Mouse (Mus musculus): Measurements from ENCODE around the gene Pcgf5.
"Not testable (repeated sequence)": the region's sequence is repeated elsewhere in the genome, so short reads cannot be mapped to it uniquely, and the experiment has no call there.

Pcgf5 gene

DNA sequence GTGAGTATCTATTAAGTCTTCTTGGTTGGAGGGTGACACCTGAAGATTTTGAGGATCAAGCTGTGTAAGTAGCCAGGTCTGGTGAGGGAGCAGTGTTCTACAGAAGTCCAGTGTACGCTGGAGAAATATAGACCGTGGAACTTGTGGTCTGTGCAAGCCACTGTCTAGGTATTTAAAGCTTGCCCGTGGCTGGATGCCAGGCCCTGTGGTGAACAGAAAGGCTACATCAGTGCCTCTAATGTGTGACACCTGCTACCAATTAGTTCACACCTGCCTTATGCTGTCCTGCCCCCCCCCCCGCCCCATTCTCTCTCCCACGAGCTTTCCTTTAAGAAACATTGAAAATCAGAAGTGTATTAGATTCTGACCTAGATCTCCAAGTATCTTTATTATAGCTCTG lies 40.4 kb downstream of the Pcgf5 start:
- DNase-seq: no peak

DNA sequence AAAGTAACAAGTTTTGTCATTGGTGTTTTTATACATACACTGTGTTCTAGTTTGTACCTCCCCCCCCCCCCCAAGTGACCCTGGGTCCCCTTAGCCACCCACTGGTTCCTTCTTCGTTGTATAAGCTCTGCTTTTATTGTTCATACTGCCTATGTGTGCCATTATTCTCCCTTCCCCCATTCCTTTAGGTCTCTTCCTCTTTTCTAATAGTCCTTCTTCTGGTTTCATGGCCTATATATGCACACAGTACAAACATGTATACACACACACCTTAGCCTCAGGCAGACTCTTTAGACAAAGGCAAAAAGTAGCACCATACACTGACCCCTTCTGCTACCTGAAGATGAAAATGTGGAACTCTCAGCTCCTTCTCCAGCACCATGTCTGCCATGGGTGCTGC lies 42.6 kb downstream of the Pcgf5 start:
- DNase-seq: no peak

DNA sequence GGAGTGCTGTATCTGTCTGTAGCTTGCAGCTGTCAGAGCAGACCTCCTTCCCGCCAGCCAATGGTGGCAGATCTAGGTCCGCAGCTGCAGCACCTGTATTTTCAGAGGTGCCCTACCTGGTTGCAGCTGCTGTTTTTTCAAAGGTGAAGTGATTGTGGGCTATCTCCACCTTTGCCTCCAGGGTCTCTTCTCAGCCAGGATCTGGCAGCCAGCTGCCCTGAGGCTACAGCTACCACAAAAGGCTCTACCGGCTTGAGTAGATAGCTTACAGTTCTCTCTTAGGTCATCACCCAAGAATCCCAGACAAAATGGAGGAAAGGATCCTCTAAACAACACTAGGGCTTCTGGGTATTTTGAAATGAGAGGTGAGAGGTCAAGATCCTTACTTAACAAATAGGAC lies 50.4 kb downstream of the Pcgf5 start:
- DNase-seq: no peak

DNA sequence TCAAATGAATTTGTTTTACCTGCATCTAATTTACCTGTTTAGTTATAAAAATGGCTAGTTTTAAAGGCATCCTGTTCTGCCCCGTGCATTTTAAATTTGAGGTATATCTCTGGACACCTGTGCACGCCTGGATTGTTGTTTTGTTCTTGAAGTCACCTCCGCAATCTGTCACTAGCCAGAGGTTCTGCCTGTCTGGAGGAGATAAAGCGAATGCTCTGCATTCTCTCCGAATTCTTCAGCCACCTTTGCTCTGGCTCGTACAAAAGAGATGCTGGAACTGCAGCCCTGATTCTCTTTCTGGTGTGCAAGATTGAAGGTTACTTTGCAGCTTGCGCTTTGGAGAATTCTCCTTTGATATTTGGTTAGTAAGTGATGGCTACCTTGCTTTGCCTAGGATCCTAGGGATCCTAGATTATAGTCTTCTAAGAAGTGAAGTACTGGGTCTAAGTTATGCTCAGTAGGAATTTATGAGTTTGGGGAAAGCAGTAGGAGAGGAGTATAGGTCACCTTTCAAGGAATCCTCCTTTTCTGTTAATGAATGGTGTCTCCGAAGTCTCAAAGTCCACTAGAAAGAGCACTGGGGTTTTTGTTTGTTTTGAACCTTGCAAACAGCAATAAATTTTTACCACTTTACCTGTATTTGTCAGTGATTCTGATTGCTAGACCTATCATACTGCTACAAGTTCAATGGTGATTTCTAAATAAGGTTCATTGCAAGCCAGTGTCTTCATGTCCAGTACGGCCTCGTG lies 60.4 kb downstream of the Pcgf5 start:
- no peak for DNase-seq

DNA sequence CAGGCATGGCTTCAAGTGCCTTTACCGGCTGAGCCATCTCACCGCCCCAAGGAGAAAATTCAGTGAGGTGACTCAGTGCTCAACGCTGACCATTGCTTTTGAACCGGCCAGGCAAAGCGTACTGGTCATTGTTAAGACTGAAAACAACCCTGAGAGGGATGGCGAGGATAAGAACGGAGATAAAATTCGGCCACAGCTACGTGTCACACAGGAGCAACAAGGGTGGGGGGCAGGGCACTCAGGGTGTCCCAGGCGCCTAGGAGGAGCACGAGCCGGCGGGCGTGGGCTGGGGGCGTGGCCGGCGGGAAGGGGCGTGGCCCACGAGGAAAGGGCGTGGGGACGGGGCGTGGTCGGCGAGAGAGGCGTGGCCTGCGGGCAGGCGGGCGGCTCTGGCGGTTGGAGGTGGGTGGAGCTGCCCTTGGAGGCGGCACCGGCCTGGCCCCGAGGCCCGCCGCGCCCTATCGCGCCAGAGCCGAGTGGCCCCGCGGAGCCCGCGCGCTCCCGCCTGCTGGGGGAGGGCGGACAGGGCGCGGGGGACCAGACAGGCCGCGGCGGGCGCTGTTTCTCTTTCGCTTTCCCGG lies 61.3 kb downstream of the Pcgf5 start:
- DNase-seq: peak; percentile 96 to 97

DNA sequence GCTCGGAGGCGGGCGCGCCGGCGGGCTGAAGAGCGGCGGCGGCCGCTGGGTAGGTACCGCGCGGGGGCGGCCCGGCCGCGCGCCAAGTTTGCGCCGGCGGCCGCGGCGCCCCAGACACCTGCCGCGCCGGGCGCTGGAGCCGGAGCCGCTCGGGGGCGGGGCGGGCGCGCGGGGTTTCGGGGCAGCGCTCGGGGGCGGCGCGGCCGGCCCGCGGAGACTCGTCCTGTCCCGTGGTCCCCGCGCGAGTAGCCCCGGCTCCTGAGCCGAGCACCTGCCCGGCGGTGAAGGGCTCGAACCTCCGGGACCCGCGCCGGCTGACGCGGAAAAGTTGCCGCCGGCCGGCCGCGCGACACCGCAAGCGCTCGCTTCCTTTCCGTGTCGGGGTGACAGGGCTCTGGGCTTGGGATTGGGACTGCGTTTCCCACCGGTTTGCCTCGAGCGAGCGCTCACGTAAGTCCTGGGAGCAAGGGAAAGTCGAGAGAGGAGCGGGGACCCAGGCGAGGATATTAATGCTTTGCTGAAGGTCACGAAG lies 61.8 kb downstream of the Pcgf5 start:
- peak in 1 of 2 experiments; percentile 16 for DNase-seq

DNA sequence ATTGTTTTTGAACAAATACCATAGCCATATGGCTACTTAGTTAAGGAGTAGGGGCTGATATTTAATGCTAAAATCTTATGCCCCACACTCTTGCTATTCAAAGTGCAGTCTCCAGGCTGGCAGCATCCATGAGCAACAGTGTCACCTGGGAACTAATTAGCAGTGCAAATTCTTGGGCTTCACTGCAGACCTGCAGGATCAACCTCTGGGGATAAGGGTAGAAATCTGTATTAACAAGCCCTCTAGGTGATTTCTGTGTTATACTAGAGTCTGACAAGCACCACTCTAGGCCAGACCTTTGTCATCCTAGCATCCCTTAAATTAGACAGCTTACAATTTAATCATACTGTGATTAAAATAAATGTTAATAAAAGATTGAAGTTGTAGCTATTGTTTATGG lies 71.8 kb downstream of the Pcgf5 start:
- DNase-seq: no peak

DNA sequence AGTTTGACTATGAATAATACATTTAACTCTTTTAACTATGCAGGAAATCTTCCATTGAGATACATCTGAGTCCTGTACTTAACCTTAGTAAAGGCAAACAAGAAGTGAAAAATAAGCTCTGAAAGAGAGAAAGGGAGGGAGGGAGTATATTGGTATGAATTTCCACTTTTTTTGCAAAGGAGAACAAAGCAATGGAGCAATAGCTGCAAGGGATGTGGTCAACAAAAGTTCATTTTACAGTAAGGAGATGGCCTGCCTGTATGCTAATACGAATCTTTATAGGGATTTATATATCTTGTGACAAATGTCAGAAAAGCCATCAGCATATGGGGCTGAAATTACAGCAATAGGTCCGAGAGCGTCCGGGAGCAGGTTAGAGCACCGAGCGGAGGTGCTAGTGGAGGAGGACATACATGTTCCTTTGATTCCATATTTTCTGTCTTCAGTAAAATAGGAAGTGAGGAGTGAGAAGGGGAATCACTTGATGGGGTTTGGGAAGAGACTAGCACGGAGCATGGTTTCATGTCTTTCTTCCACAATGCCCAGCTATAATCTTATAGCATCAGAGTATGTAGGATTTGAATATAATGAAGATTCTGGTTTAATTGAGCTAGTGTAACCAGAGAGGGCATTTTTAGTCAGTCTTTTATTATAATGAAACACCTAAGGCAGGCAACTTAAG lies 79.2 kb downstream of the Pcgf5 start:
- DNase-seq: no peak

DNA sequence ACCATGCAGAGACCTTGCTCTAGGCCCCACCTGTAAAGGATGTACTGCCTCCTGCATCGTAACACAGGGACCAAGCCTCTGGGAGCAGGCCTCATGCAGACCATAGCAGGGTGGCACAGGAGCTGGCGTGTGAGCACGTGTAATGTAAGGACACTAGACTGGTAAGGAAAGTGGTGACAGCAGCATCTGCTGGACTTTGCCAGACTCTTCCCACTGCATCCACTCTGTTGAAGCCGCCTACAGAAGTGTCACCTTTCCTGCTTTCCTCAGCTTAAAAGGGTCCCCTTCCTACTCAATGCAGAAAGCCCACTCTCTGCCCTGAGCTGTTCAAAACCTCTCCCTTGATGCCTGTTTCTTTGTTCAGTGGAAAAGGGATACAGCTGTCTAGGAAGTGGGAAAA lies 80.0 kb downstream of the Pcgf5 start:
- DNase-seq: no peak

DNA sequence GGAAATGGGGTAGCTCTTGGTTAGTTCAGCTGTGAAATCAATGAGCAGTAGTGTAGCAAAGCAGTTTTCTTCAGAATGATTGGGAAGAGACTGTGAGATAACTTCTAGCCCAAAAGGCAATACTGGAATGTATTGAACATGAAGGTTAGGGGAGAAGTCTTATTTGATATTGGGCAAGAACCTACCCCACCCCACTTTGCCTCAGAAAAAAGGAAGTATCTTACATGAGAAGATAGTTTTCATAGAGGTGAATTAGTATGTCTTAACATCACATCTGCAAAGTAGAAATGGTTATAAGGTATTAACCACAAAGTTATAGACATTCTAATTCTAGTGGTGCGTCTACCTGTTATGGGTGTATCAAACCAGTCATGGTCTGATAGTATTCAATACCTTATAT lies 81.2 kb downstream of the Pcgf5 start:
- DNase-seq: no peak

DNA sequence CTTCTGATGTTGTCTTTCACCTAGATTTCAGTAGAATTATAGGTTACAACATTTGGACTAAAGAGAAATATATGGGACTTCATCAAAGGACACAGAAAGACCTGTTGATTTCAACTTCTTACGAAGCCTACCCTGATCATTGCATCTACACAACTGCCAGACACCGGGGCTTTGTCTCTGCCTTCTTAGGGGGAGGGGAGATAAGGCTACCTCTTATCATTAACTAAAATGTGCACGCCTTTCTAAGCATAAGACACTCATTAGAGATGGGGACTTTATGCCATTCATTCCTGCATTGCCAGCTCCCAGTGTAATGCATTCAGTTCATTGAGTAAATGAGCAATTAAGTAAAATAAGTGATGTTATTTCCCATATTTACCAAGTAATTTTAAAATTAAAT lies 85.1 kb downstream of the Pcgf5 start:
- no peak for DNase-seq

DNA sequence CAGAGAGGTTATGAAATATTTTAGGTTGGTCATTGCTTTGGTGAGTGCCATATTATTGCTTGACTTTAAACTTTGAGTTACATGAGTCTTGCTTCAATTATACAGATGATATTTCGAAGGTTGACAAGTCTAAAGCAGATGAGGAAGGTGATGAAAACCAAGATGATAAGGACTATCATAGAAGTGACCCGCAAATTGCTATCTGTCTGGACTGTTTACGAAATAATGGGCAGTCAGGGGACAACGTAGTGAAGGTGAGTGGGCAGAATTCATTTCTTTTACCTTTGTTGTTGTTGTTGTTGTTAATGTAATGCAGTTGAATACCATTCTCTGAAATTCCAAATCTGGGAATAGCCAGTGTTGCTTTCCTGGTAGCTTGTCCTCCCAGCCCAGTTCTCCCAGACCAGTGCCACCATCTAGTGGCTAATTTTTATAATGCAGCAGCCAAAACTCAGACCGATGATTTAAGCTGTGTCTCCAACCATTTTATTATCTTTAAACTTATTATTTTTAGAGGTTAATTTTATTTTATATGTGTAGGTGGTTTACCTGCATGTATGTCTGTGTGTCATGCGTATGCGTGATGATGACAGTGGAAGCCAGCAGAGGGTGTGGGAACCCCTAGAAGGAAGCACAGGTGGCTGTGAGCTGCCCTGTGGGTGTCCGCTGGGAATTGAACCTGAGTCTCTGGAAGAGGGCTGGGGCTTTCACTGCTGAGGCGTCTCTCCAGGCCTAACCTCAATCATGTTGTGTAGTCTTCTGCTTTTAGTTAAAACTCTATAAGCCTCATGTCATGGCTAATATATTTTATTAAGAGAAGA lies 92.0 kb downstream of the Pcgf5 start:
- peak in 1 of 2 experiments; percentile 58 for DNase-seq

DNA sequence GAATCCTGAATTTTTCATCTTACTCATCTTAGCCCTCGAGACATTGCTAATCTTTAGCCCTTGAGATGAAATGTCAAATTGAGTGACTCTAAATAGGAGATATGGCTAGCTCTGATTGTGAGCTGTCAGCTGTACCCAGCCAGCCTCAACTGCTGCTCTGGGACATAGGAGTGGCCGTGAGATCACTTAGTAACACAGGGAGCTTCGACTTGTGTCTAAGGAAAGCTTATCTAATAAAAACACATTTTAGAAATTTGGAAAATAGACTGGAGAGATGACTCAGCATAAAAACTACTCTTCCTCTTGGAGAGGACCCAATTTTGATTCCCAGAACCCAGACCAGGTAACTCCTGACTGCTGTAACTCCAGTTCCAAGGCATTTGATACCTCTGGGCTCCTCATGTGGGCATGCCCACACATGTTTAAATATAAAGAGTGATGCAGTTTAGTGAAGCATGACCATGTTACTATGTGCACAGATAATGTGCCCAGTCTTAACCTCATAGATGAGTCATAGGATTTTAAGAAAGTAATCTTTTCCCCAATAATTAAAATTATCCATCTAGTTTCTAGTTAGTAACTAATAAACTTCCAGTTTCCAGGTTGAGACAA lies 103.0 kb downstream of the Pcgf5 start:
- no peak for DNase-seq

DNA sequence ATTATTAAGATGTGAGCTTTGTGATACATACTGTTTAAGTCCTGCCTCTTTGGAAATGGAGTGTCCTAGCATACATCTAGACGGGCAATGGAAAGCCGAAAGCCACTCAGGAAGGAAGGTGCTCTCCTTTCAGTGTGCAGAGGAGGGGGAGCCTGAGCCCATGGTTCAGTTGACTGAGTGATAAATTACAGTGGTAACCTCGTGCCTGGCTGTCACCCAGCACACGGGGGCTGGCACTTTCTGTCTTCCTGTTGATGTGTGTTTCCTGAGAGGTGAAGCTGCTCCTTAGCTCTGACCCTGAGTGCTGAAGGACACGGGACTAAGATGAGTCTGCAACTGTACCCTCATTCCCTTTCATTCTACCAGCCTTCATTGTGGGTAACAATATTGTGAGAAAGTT lies 103.6 kb downstream of the Pcgf5 start:
- DNase-seq: no peak

DNA sequence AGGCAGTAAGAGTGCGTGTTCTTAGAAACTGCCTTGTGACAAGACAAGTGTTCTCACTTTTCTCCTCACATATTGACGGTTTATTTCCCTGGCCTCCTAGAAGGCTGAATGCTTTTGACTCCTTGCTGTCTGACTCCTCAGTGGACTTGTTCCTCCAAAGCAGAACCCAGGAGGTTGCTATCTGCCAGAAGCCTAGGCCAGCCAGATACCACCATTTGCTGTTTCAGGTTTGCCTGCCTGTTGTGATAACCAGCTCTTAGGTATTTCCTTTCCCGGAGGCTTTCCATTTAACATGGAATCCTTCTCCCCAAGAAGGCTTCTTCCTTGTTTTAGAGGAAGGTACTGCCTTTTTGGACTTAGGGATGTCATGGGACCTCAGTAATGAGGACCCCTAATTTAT lies 104.1 kb downstream of the Pcgf5 start:
- not testable (repeated sequence) for DNase-seq

DNA sequence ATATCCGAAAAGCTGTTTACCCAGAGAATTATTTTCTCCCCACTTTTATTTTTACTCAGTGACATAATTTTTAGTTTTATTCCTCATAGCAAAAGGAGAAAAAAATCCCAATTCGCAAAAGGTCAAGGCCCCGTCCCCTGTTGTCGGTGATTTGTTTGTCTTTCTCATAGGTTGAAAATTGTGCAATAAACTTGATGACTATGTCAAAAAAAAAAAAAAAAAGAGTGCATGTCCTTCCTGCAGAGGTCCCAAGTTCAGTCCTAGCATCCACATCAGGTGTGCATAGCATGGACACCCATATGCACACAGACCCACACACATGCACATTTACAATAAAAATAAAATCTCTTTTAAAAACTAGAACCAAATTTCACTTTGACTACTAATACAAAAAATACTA lies 105.3 kb downstream of the Pcgf5 start:
- DNase-seq: no peak

DNA sequence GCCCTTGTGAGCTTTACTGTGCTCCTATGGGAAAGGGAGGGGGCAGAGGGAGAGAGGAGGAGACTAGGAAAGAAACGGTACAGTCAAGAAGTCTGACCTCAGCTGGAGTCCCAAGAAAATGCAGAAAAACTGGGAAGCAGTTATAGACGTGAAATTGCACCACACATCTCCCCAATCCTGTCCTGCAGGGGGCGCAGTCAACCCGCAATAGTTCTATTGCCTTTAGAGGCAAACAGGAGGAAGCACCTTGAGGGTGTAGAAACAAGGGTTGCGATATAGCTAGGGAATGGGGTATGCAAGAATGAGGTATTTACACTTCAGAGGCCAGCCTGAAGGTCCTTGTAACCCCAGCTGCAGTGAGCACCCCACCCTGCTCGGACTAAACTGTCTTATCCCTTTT lies 122.0 kb downstream of the Pcgf5 start:
- DNase-seq: peak; percentile 56 to 68

DNA sequence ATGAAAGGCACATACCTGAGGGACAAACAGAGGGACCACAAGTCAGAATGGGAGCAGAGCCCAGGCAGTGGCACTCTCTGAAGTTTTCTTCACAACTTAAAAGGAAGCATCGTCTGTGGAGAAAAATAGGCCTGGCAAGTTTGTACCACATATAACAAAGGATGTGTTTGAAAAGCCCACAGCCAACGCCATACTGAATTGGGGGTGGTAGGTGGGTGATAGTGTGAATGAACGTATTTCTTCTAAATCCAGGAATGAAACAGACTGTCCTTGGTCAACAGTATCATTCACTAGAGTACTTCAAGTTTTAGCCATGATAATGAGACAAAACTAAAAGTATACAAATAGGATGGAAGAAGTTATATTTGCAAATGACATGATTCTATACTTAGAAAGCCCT lies 123.2 kb downstream of the Pcgf5 start:
- no peak for DNase-seq

DNA sequence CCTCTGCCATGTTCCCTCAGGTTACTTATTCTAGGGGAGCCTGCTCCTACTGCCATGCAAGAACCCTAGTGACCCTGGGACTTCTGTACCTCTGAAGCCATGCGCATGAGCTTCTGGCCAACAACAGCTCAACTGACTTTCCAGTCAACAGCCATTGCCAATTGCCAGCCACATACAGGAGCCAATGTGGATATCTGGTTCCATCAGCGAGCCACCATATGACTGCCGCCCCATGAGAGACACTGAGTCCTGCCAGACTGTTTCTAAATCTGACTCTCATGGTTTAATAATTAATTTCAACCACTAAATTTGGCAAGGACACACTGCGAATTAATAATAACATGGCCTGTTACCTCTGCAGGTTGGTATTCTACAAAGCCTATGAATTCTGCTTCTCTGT lies 128.5 kb downstream of the Pcgf5 start:
- no peak for DNase-seq

DNA sequence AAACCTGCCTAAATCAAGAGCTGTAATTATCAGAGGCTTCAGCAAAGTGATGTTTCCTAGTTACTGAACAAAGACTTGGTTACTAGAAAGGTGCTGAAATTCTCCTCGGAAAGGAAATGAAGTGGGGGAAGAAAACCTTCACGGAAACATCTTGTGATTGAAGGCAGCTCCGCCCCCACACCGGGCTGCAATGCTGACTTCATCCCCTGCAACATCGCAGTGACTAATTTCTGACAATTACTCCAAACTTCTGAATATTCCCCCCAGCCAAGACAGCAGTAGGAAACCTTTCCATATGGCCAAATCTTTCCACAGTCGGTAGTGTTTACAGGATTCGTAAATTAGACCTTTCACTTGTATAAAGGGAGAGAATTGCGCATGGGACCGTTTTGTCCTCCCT lies 129.0 kb downstream of the Pcgf5 start:
- DNase-seq: no peak

DNA sequence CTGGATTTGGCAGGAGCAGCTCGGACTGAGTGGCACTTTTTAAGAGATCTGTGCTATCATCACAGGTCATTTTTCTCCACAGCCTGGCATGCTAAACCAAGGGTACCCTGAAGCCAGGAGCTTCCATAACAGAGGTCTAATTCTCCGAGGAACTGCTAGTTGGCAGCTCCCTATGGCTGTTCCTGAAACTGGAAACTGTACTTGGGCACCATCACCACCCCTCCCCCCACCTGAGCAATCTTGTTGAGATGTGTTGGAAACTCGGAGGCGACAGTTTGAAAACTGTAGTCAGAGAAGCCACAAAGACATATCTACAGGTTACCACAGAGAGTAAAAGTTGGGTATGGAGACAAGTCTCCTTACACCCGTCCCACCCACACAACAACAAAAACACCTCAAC lies 129.6 kb downstream of the Pcgf5 start:
- no peak for DNase-seq

DNA sequence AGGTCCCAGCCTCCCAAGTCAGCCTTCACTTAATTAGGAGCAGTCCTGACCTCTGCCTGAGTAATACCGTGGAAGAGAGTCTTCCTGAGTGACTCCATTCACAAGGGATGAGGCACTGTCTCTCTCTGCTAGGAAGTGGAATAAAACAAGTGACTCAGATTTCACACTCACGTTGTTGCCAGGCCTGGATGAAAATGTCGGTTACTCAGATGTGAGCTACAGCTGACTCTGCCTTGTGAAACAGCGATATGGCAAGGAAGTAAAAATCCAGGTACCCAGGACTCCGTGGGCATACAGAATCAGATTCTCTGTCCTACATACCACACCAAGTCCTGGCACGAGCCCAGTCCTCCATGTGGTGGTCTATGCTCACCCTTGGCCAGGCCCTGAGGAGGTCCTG lies 142.8 kb downstream of the Pcgf5 start:
- no peak for DNase-seq

DNA sequence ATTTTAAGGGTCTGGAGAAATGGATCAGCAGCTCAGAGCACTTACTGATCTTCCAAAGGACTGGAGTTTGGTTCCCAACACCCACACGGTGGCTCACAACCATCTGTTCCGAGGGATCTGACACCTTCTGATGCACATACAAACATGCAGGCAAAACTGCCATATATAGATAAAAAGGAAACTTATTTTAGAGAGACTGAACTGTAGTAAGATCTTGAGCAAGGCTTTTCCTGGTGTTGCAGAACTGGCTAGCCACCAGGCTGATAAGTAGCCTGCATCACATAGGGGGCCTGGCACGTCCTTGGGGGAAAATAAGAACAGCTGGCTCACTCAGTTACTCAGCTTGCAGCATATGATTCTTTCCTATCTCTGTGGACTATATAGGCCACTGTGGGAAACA lies 147.4 kb downstream of the Pcgf5 start:
- DNase-seq: no peak

Data from kidney, postnatal 25 days (tissue).